Mouse (Mus musculus): ENCODE data around the gene Snd1. TPM values are rescaled to one million over a fixed set of nuclear protein-coding genes. Genes with fewer than 3 reads are reported as not detected.

The Snd1 gene
- polyA plus RNA-seq, 1 experiment from 2014 or later, result 104 TPM

DNA sequence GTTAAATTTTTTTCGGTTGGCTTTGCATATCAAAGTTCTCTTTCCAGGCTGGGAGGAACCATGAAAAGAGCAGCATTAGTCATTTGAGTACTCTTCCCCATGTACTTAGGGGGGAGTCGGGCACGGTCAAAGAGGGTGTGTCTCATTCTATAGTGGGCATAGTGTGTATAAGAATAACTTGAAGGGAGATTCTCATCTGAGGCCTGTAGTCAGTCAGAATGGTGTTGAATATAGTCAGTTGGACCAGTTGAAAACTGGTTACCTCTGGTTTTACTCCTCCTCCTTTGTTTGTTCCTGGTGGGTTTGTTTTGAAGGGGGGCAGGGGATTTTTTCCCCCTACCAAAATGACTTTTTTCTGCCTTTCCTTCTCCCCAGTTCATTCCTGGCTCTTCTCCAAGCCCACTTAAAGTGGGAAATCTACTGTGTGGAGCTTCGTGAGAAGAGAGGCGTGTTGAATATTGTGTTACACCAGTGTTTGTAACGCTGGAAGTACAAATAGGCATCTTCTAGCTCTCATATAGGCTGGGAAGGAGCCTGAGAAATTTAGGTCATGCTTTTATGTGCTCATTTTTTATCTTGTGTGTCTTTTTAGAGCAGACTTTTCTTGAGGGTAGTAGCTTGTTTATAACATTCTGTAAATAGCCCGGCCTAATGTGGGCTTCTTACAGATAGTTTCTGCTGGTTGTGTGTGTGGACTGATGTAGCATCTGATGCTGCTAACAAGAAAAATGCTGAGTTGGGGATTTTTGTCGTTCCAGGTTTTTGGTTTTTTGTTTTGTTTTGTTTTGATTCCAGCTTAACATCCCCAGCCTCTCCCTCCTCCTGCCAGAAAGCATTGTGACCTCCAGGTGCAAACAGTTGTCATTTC lies 231.4 kb downstream of the Snd1 start:
- no peaks in the 10 kb centered on the region for H3K36me3 ChIP-seq (replicated peaks)
- H3K27ac ChIP-seq, result no peak overlapping the region
- no peak overlapping the region for H3K9ac ChIP-seq
- no peaks in the 10 kb centered on the region for H3K27me3 ChIP-seq
- peaks cover 30% of the 10 kb centered on the region for H3K4me1 ChIP-seq
- H3K9me3 ChIP-seq, result no peaks in the 10 kb centered on the region
- H3K4me3 ChIP-seq (replicated peaks), result no peak overlapping the region
- WGBS, result 82% methylated on average over 8 of the region's 8 CpGs
- H3K4me2 ChIP-seq, result no peak overlapping the region
- no peak for ATAC-seq (ENCODE audit: low FRiP score)

DNA sequence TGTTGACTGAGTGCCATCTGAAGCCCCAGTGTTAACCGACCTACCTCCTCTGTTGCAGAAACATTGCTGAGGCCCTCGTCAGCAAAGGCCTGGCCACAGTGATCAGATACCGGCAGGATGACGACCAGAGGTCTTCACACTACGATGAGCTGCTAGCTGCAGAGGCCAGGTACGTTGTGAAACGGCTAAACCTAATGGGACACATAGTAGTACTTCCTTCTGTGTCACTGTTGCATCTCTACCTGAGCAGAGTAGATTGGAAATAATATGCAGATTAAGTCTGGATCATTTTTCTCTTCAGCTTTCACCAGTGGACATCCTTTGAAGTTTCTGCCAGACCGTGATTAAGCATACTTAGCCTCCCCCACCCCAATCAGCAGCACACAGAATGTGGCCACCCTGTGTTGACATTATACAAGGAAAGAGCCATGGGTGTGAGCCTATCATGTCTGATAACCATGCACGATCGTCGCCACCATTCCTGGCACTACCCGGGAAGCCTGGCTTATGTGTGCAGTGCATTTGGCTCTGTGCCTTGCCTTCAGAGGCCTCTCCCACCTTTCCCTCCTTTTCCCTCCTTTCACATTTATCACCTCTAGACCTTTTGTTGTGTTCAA lies 232.1 kb downstream of the Snd1 start:
- Histone ChIP-seq H3K4me3 (replicated peaks) (no peak overlapping the region), H3K4me1 (peaks cover 30% of the 10 kb centered on the region), H3K9ac (no peak overlapping the region), H3K27ac (no peak overlapping the region), H3K27me3 (no peaks in the 10 kb centered on the region), H3K4me2 (no peak overlapping the region), H3K36me3 (replicated peaks) (no peaks in the 10 kb centered on the region), H3K9me3 (no peaks in the 10 kb centered on the region)
- ATAC-seq (ENCODE audit: low FRiP score), result no peak
- WGBS, result 88% methylated on average over 12 of the region's 12 CpGs

DNA sequence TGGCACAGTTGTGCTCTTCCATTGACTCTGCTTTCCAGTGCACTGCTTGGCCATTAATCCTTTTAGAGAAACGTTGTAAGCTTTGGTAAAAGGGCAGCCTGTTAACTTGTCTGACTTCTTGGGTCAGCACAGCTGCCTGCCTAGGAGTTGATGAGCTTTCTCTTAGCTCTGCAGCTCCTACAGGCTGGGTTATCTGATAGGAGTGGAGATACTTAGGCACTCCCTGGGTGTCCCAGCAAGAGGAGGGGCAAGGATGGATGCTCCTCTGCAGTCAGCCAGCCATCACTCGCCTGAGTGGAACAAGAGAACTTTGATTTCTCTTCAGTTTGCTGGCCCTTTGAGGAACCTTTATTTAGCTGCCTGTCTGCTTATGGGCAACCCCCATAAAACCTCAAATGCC lies 235.1 kb downstream of the Snd1 start:
- Histone ChIP-seq H3K4me2 (no peak overlapping the region), H3K27ac (no peak overlapping the region), H3K4me1 (peaks cover 28% of the 10 kb centered on the region), H3K27me3 (no peaks in the 10 kb centered on the region), H3K9me3 (no peaks in the 10 kb centered on the region), H3K36me3 (replicated peaks) (no peaks in the 10 kb centered on the region), H3K4me3 (replicated peaks) (no peak overlapping the region), H3K9ac (no peak overlapping the region)
- 15% methylated on average over 2 of the region's 2 CpGs for WGBS
- no peak for ATAC-seq (ENCODE audit: low FRiP score)

- no peaks in the 10 kb centered on the region for H3K36me3 ChIP-seq (replicated peaks)
- no peak overlapping the region for H3K4me2 ChIP-seq
- 43% methylated on average over 7 of the region's 7 CpGs for WGBS
- no peaks in the 10 kb centered on the region for H3K9me3 ChIP-seq
- H3K4me3 ChIP-seq (replicated peaks), result no peak overlapping the region
- no peak overlapping the region for H3K27ac ChIP-seq
- ATAC-seq (ENCODE audit: low FRiP score), result peak; percentile 39
- no peak overlapping the region for H3K9ac ChIP-seq
- no peaks in the 10 kb centered on the region for H3K27me3 ChIP-seq
- H3K4me1 ChIP-seq, result peaks cover 17% of the 10 kb centered on the region
Observed at GRCm38 (mm10) chr6:28717203-28717844, 242.4 kb downstream of the Snd1 start.

GRCm38 (mm10) chr6:28717845-28718237 lies 242.9 kb downstream of the Snd1 start:
- no peak overlapping the region for H3K4me3 ChIP-seq (replicated peaks)
- H3K4me1 ChIP-seq, result peaks cover 17% of the 10 kb centered on the region
- WGBS, result 48% methylated on average over 4 of the region's 4 CpGs
- no peak overlapping the region for H3K4me2 ChIP-seq
- no peak; the same call in 1 of the 2 replicates for ATAC-seq (ENCODE audit: low FRiP score)
- H3K9me3 ChIP-seq, result no peaks in the 10 kb centered on the region
- no peak overlapping the region for H3K9ac ChIP-seq
- H3K36me3 ChIP-seq (replicated peaks), result no peaks in the 10 kb centered on the region
- no peaks in the 10 kb centered on the region for H3K27me3 ChIP-seq
- H3K27ac ChIP-seq, result no peak overlapping the region

DNA sequence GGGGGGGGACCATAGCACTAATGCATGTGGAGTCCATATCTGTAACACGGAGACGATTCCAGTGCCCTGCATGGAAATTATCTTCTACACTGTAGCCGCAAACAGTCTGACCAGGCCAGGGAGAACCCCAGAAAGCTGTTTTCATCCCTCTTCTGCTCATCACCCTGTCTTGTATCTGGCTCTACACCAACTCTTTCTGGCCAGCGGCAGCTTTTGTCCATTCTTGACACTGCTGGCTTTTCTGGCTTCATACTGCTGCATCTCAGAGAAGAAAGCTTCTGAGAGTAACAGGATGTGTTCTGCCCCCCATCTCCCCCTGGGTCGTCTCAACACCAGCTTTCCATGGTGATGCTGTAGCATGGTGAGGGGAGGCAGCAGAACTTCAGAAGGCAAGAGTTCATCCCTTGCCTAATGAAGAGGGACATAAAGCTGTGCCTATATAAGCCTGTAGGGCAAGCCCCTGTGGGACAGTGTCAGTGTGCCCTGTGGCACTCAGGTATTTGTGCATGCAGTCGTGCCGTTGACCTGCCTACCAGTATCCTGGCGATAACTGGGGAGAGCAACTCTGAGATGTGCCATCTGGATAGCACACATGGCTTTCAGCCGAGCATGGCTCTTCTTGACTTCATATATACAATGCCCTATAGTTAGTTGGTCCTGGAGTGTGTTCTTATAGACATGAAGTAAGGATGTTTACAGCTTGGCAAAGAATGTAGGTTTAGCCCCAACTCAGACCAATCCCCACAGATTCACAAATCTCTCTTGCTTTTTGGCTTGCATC lies 245.6 kb downstream of the Snd1 start:
- H3K36me3 ChIP-seq (replicated peaks), result no peaks in the 10 kb centered on the region
- H3K27me3 ChIP-seq, result no peaks in the 10 kb centered on the region
- H3K4me1 ChIP-seq, result peaks cover 16% of the 10 kb centered on the region
- 94% methylated on average over 9 of the region's 9 CpGs for WGBS
- H3K9me3 ChIP-seq, result no peaks in the 10 kb centered on the region
- no peak overlapping the region for H3K27ac ChIP-seq
- no peak overlapping the region for H3K4me3 ChIP-seq (replicated peaks)
- no peak for ATAC-seq (ENCODE audit: low FRiP score)
- no peak overlapping the region for H3K4me2 ChIP-seq
- no peak overlapping the region for H3K9ac ChIP-seq

DNA sequence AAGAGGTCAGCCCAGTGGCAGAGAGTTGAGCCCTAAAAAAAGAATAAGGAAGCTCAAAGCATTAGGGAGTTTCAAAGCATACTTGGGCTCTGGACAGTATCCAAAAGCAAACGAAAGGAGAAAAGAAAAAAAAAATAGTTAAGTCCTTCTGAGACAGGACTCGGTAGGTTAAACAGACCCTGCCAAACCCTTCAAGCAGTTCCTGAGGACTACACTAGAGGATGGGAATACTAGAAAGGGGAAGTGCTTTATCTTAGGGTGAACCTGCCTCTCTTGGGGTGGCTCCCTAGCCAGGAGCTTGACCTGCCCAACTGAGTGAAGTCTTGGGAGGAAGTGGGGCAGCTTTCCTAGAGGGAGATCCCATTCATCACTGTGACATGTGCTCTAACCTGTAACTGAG lies 248.1 kb downstream of the Snd1 start:
- H3K4me2 ChIP-seq, result no peak overlapping the region
- ATAC-seq (ENCODE audit: low FRiP score), result no peak
- no peak overlapping the region for H3K9ac ChIP-seq
- no peak overlapping the region for H3K27ac ChIP-seq
- no peak overlapping the region for H3K4me3 ChIP-seq (replicated peaks)
- H3K36me3 ChIP-seq (replicated peaks), result no peaks in the 10 kb centered on the region
- WGBS, result 68% methylated on average over 2 of the region's 2 CpGs
- H3K4me1 ChIP-seq, result peaks cover 9% of the 10 kb centered on the region
- no peaks in the 10 kb centered on the region for H3K9me3 ChIP-seq
- no peaks in the 10 kb centered on the region for H3K27me3 ChIP-seq

DNA sequence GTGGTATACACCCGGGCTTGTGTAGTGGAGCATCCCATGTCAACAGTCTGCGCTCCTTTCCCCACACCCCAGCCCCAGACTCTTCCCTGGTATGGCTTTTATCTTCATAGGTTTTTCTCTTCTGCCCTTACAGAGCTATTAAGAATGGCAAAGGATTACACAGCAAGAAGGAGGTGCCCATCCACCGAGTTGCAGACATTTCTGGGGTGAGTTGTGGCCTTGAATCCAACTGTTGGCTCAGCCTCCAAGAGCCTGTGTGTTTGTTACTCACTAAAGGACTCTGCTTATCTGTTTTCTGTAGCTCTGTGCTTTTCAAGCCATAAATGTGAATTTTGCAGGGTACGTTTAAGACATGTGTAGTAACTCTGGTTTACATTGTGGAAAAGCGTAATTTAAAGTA lies 249.8 kb downstream of the Snd1 start:
- 52% methylated on average over 5 of the region's 5 CpGs for WGBS
- H3K36me3 ChIP-seq (replicated peaks), result no peaks in the 10 kb centered on the region
- H3K27ac ChIP-seq, result no peak overlapping the region
- H3K27me3 ChIP-seq, result no peaks in the 10 kb centered on the region
- no peak overlapping the region for H3K4me2 ChIP-seq
- H3K4me1 ChIP-seq, result peaks cover 25% of the 10 kb centered on the region
- H3K9me3 ChIP-seq, result no peaks in the 10 kb centered on the region
- ATAC-seq (ENCODE audit: low FRiP score), result no peak
- no peak overlapping the region for H3K9ac ChIP-seq
- no peak overlapping the region for H3K4me3 ChIP-seq (replicated peaks)

DNA sequence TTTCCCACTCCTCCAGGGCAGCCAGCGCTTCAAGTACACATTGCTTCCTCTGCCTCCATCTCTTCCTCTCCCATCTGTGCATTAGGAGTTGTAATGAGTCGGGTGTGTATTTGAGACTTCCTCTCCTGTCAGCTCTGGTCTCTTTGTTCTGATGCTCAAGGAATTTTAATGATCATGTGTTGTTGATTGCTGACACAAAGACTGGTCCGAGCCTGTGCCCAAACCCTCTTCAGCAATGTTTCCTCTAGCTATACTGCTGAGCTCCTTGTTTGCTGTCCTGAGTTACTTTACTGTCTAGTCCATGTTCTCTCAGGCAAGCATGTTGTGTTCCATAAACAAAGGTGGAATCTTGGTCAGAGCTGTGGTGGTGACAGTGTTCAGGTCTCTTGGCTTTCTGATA lies 254.3 kb downstream of the Snd1 start:
- no peak overlapping the region for H3K9ac ChIP-seq
- peaks cover 30% of the 10 kb centered on the region for H3K4me1 ChIP-seq
- WGBS, result 24% methylated on average over 3 of the region's 3 CpGs
- H3K9me3 ChIP-seq, result no peaks in the 10 kb centered on the region
- no peaks in the 10 kb centered on the region for H3K36me3 ChIP-seq (replicated peaks)
- peak; percentile 30; the same call in 1 of the 2 replicates for ATAC-seq (ENCODE audit: low FRiP score)
- peak overlapping the region; percentile 56; the same call in 1 of the 2 replicates for H3K27ac ChIP-seq
- no peak overlapping the region for H3K4me2 ChIP-seq
- H3K4me3 ChIP-seq (replicated peaks), result no peak overlapping the region
- H3K27me3 ChIP-seq, result no peaks in the 10 kb centered on the region

- Histone ChIP-seq H3K9me3 (no peaks in the 10 kb centered on the region), H3K4me2 (peak overlapping the region; percentile 9; the same call in 1 of the 2 replicates), H3K4me3 (replicated peaks) (no peak overlapping the region), H3K9ac (no peak overlapping the region), H3K27me3 (no peaks in the 10 kb centered on the region), H3K27ac (0 out of 2 replicates have a peak overlapping the region, but pooled peaks have one; percentile 56), H3K4me1 (peaks cover 27% of the 10 kb centered on the region), H3K36me3 (replicated peaks) (no peaks in the 10 kb centered on the region)
- WGBS, result 13% methylated on average over 2 of the region's 2 CpGs
- peak; percentile 30; the same call in 1 of the 2 replicates for ATAC-seq (ENCODE audit: low FRiP score)
Observed at GRCm38 (mm10) chr6:28729649-28730048, 254.7 kb downstream of the Snd1 start.

- no peak for ATAC-seq (ENCODE audit: low FRiP score)
- Histone ChIP-seq H3K36me3 (replicated peaks) (no peaks in the 10 kb centered on the region), H3K9me3 (no peaks in the 10 kb centered on the region), H3K27ac (no peak overlapping the region), H3K4me1 (peaks cover 24% of the 10 kb centered on the region), H3K4me2 (no peak overlapping the region), H3K4me3 (replicated peaks) (no peak overlapping the region), H3K9ac (no peak overlapping the region), H3K27me3 (no peaks in the 10 kb centered on the region)
- WGBS, result 94% methylated on average over 6 of the region's 6 CpGs
Observed at GRCm38 (mm10) chr6:28731246-28731645, 256.3 kb downstream of the Snd1 start.

All from forebrain, embryonic 12.5 days (tissue).